Mouse (Mus musculus) CH12.LX (cell line): ENCODE results near the gene Tnip3. TPM values are rescaled to one million over a fixed set of nuclear protein-coding genes. Genes with fewer than 3 reads are reported as not detected.
A peak's percentile ranks its signal among the peaks of the same experiment; 100 is the strongest.

ENCODE experiments used
- DNase-seq: peaks from one replicate; pipeline ENCODE4 v3.0.0-alpha.2; 2013; ENCODE audit errors: extremely low read depth
- H3K27ac ChIP-seq: 2 replicates; pipeline ENCODE4 v1.5.1; 2012; ENCODE audit warnings: low read depth, mild to moderate bottlenecking, control low read depth, moderate library complexity; ENCODE audit not compliant: insufficient read depth
- H3K27me3 ChIP-seq: replicated peaks from 2 replicates; pipeline ENCODE3; 2012; ENCODE audit warnings: inconsistent platforms
- H3K36me3 ChIP-seq, 2 experiments: replicated peaks in 1 of 2; 2 replicates each; pipeline versions ENCODE3 to v1.6.1; 2012; ENCODE audit warnings: inconsistent platforms in 1 of 2, low read length in 1 of 2, mild to moderate bottlenecking in 1 of 2, mixed read lengths in 1 of 2, moderate library complexity in 1 of 2; ENCODE audit not compliant: control insufficient read depth in 1 of 2, insufficient read depth in 1 of 2
- H3K4me1 ChIP-seq, 2 experiments: 2 replicates each; pipeline ENCODE4 v1.6.1; 2012; ENCODE audit warnings: inconsistent platforms in 1 of 2, moderate library complexity in 1 of 2; ENCODE audit not compliant: insufficient read depth in 2 of 2, control insufficient read depth in 1 of 2
- H3K4me2 ChIP-seq: 2 replicates; pipeline ENCODE4 v1.6.1; 2012; ENCODE audit warnings: low read depth, mild to moderate bottlenecking, control low read depth; ENCODE audit not compliant: poor library complexity, insufficient read depth, severe bottlenecking
- H3K4me3 ChIP-seq, 3 experiments: fragments of 150-350 bp in 1 of 3; sonication (generic) in 1 of 3; replicated peaks in 1 of 3; 2 replicates each; pipeline versions ENCODE3 to v1.5.1; 2011 to 2012; ENCODE audit warnings: low read depth in 2 of 3, low read length in 2 of 3, mild to moderate bottlenecking in 2 of 3, moderate library complexity in 2 of 3, control low read depth in 1 of 3, improper control_type of control experiment in 1 of 3, inconsistent platforms in 1 of 3, mixed read lengths in 1 of 3; ENCODE audit not compliant: poor library complexity in 1 of 3
- H3K79me2 ChIP-seq: replicated peaks from 2 replicates; pipeline ENCODE4 v1.6.1; 2012; ENCODE audit warnings: mild to moderate bottlenecking, moderate library complexity; ENCODE audit not compliant: control insufficient read depth, poor library complexity, insufficient read depth, severe bottlenecking; ENCODE audit errors: extremely low read depth
- H3K9ac ChIP-seq: 2 replicates; pipeline ENCODE4 v1.6.1; 2012; ENCODE audit warnings: low read depth, mild to moderate bottlenecking, control low read depth, moderate library complexity; ENCODE audit not compliant: insufficient read depth
- H3K9me3 ChIP-seq: replicated peaks from 2 replicates; pipeline ENCODE3; 2012; ENCODE audit warnings: low read length, inconsistent platforms, mixed read lengths
- BHLHE40 ChIP-seq: IDR thresholded peaks from 2 replicates; pipeline ENCODE4 v1.6.1; 2011; ENCODE audit warnings: mild to moderate bottlenecking, low read depth, low read length, improper control_type of control experiment
- CHD2 ChIP-seq: IDR thresholded peaks from 2 replicates; pipeline ENCODE4 v1.6.1; 2011; ENCODE audit warnings: low read length, improper control_type of control experiment
- CTCF ChIP-seq, 2 experiments: IDR thresholded peaks in 1 of 2; conservative IDR thresholded peaks in 1 of 2; 2 replicates each; pipeline ENCODE4 v1.5.1; 2011 to 2012; ENCODE audit warnings: low read depth in 2 of 2, low read length in 2 of 2, improper control_type of control experiment in 1 of 2, inconsistent platforms in 1 of 2, mild to moderate bottlenecking in 1 of 2, moderate library complexity in 1 of 2
- GABPA ChIP-seq: IDR thresholded peaks from 2 replicates; pipeline ENCODE4 v1.6.1; 2012; ENCODE audit warnings: low read depth, low read length, improper control_type of control experiment, inconsistent platforms; ENCODE audit not compliant: insufficient replicate concordance
- IRF4 ChIP-seq: IDR thresholded peaks from 2 replicates; pipeline ENCODE4 v1.6.1; 2014; ENCODE audit warnings: low read depth, mild to moderate bottlenecking, inconsistent platforms, low read length, improper control_type of control experiment
- JUN ChIP-seq: IDR thresholded peaks from 2 replicates; pipeline ENCODE4 v1.6.1; 2011; ENCODE audit warnings: low read depth, mild to moderate bottlenecking, low read length, improper control_type of control experiment, moderate library complexity; ENCODE audit not compliant: insufficient read depth
- JUND ChIP-seq: conservative IDR thresholded peaks from 2 replicates; pipeline ENCODE4 v1.6.1; 2011; ENCODE audit warnings: low read depth, low read length, improper control_type of control experiment
- MAFK ChIP-seq: IDR thresholded peaks from 2 replicates; pipeline ENCODE4 v1.6.1; 2011; ENCODE audit warnings: low read length, improper control_type of control experiment; ENCODE audit not compliant: insufficient replicate concordance
- MAX ChIP-seq: IDR thresholded peaks from 2 replicates; pipeline ENCODE4 v1.6.1; 2011; ENCODE audit warnings: low read length, improper control_type of control experiment
- MEF2A ChIP-seq: IDR thresholded peaks from 2 replicates; pipeline ENCODE4 v1.6.1; 2014; ENCODE audit warnings: low read depth, mild to moderate bottlenecking, inconsistent platforms, low read length, improper control_type of control experiment, borderline replicate concordance
- MXI1 ChIP-seq: IDR thresholded peaks from 2 replicates; pipeline ENCODE4 v1.6.1; 2011; ENCODE audit warnings: mild to moderate bottlenecking, low read depth, low read length, improper control_type of control experiment
- MYC ChIP-seq: IDR thresholded peaks from 2 replicates; pipeline ENCODE4 v1.6.1; 2011; ENCODE audit warnings: low read depth, mild to moderate bottlenecking, improper control_type of control experiment, low read length
- NRF1 ChIP-seq: IDR thresholded peaks from 2 replicates; pipeline ENCODE4 v1.6.1; 2014; ENCODE audit warnings: low read depth, mild to moderate bottlenecking, inconsistent platforms, low read length, improper control_type of control experiment, moderate library complexity
- POLR2A ChIP-seq: IDR thresholded peaks from 2 replicates; pipeline ENCODE4 v1.6.1; 2011; ENCODE audit warnings: low read depth, mild to moderate bottlenecking, improper control_type of control experiment, low read length
- RCOR1 ChIP-seq: conservative IDR thresholded peaks from 2 replicates; pipeline ENCODE4 v1.6.1; 2012; ENCODE audit warnings: low read depth, mild to moderate bottlenecking, inconsistent platforms, low read length, improper control_type of control experiment
- TBP ChIP-seq: conservative IDR thresholded peaks from 2 replicates; pipeline ENCODE4 v1.6.1; 2011; ENCODE audit warnings: low read depth, low read length, improper control_type of control experiment
- ZC3H11A ChIP-seq: IDR thresholded peaks from 2 replicates; pipeline ENCODE4 v1.6.1; 2012; ENCODE audit warnings: low read depth, mild to moderate bottlenecking, inconsistent platforms, low read length, improper control_type of control experiment
- ZKSCAN1 ChIP-seq: IDR thresholded peaks from 2 replicates; pipeline ENCODE4 v1.6.1; 2012; ENCODE audit warnings: low read depth, inconsistent platforms, low read length, improper control_type of control experiment, borderline replicate concordance
- ZNF384 ChIP-seq: IDR thresholded peaks from 2 replicates; pipeline ENCODE4 v1.6.1; 2012; ENCODE audit warnings: low read depth, low read length, improper control_type of control experiment, inconsistent platforms
- dilution Hi-C: fragments of 300-500 bp; cut with MboI; formaldehyde crosslinking; loops from 2 replicates; pipeline ENCODE4 v1.14.3; 2020; ENCODE audit warnings: low sequenced_read_pairs; ENCODE audit not compliant: extremely low pct_unique_long_range_greater_than_20kb, extremely low pct_ligation_motif_present
- in situ Hi-C: fragments of 300-500 bp; cut with MboI; formaldehyde crosslinking; loops from 3 replicates; pipeline ENCODE4 v1.14.3; 2019; ENCODE audit warnings: low sequenced_read_pairs, low pct_ligation_motif_present, low pct_unique_long_range_greater_than_20kb, mixed read lengths
- polyA plus RNA-seq: library from polyadenylated mRNA; unstranded; fragments of >175 nt; gene quantifications from 2 replicates; pipeline ENCODE4 v1.2.1, GENCODE M21; 2012; ENCODE audit warnings: low read depth; ENCODE audit not compliant: insufficient read length
- total RNA-seq, 2 experiments: library from RNA; depleted of rRNA; stranded (reverse); fragments of 300-350 nt in 1 of 2; fragments of >200 nt in 1 of 2; gene quantifications; 2 replicates each; pipeline ENCODE4 v1.2.3; 2012 to 2014

Tnip3 gene
- total and polyA plus RNA-seq, 3 experiments: 1.4 to 2.5 (median 2.5) TPM

GRCm38 (mm10) chr6:65598522-65598921 lies 73.4 kb downstream of the Tnip3 start:
- Histone ChIP-seq H3K36me3 (no peaks in the 10 kb centered on the region), H3K4me2 (no peak overlapping the region), H3K4me1 (peaks cover 0 to 61% of the 10 kb centered on the region in 2 experiments; a peak in 2 of 4 replicates), H3K27me3 (no peaks in the 10 kb centered on the region), H3K9ac (no peak overlapping the region), H3K9me3 (no peaks in the 10 kb centered on the region), H3K79me2 (no peaks in the 10 kb centered on the region), H3K27ac (no peak overlapping the region), H3K4me3 (no peak overlapping the region)
- dilution Hi-C loops: no loop called here
- no peak for TF ChIP-seq ZC3H11A
- TF ChIP-seq CHD2: no peak
- no peak for TF ChIP-seq NRF1
- TF ChIP-seq TBP: no peak
- TF ChIP-seq GABPA: no peak
- no peak for TF ChIP-seq MAFK
- TF ChIP-seq ZNF384: no peak
- TF ChIP-seq MYC: no peak
- TF ChIP-seq IRF4: no peak
- no peak for TF ChIP-seq JUND
- no peak for TF ChIP-seq BHLHE40
- no peak for TF ChIP-seq RCOR1
- TF ChIP-seq JUN: no peak
- no peak for TF ChIP-seq ZKSCAN1
- in situ Hi-C loops: no loop called here
- no peak for DNase-seq

GRCm38 (mm10) chr6:65599865-65600739 lies 75.0 kb downstream of the Tnip3 start:
- Histone ChIP-seq H3K79me2 (no peaks in the 10 kb centered on the region), H3K27me3 (no peaks in the 10 kb centered on the region), H3K9me3 (no peaks in the 10 kb centered on the region), H3K27ac (no peak overlapping the region), H3K4me3 (no peak overlapping the region), H3K4me1 (peaks cover 0 to 53% of the 10 kb centered on the region in 2 experiments; a peak in 2 of 4 replicates), H3K9ac (no peak overlapping the region), H3K36me3 (no peaks in the 10 kb centered on the region), H3K4me2 (no peak overlapping the region)
- in situ Hi-C loops: no loop called here
- dilution Hi-C loops: no loop called here
- no peak for TF ChIP-seq ZC3H11A
- no peak for TF ChIP-seq ZKSCAN1
- TF ChIP-seq MAX: no peak
- TF ChIP-seq ZNF384: peak; percentile 27; the same call in 1 of the 2 replicates
- no peak for TF ChIP-seq CTCF (conservative IDR thresholded peaks at IDR 0.05 in 1 of 2, IDR thresholded peaks at IDR 0.05 in 1 of 2; ENCODE audit: low read depth in 2 of 2, low read length in 2 of 2)
- TF ChIP-seq POLR2A: no peak
- no peak for TF ChIP-seq MXI1
- no peak for TF ChIP-seq MEF2A
- no peak for DNase-seq
